15 mouse cellular contexts compared by ENCODE assay signal in the genomic region with DNA sequence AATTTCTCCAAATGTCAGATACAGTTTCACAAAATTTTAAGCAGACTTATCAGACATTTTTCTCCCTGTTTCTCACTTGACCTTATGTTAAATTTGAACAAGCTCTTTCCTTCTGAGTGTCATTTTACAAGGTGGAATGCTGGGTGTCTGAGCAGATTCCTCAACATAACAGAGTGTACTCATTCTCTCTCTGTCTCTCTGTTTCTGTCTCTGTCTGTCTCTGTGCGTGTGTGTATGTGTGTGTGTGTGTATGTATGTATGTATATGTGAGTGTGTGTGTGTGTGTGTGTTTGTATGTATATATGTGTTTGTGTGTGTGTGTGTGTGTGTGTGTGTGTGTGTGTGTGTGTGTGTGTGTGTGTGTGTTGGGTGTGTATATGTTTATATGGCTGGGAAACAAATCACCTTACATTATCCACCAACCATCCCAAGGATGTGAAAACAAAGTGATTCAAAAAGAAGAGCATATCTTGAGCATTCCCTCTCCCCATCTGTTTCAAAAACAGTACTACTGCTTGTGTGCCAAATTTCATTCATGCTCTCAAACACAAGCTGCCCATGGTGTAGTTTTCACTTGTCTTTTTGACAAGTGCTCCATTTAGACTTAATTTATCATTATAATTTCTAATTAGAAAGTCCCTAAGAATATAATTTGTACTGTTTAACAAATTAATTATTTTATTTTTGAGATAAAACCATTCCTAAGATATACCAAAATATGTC.
"Had no signal": no experiment of that assay in that cellular context is flagged by ENCODE, and none has a peak within 500 bp of the region (broad histone marks: within the 10 kb centered on the region; RNA-seq: fewer than 3 reads in every experiment).

No protein-coding gene starts in this region.

- H3K36me3 ChIP-seq: limb, embryonic 15.5 days; liver, embryonic 12.5 days; midbrain, embryonic 10.5 days; neural tube, embryonic 15.5 days had no signal

- H3K27me3 ChIP-seq: limb, embryonic 15.5 days; liver, embryonic 12.5 days; neural tube, embryonic 15.5 days had no signal

- DNase-seq: kidney, adult 8-10 months; kidney, postnatal 36 days; lung, embryonic 14.5 days; lung, postnatal 10 days; lung, postnatal 4 days; midbrain, embryonic 14.5 days; right cerebral cortex, adult 18-20 months; right cerebral cortex, postnatal 25 days; thymus, postnatal 14 days had no signal

- H3K4me1 ChIP-seq: limb, embryonic 15.5 days; liver, embryonic 12.5 days; midbrain, embryonic 10.5 days; neural tube, embryonic 15.5 days had no signal

- H3K4me2 ChIP-seq: limb, embryonic 15.5 days; liver, embryonic 12.5 days; lung, embryonic 14.5 days; neural tube, embryonic 15.5 days had no signal

- H3K9ac ChIP-seq: limb, embryonic 15.5 days; liver, embryonic 12.5 days; lung, embryonic 14.5 days; neural tube, embryonic 15.5 days had no signal

- H3K9me3 ChIP-seq: limb, embryonic 15.5 days; liver, embryonic 12.5 days; midbrain, embryonic 10.5 days; neural tube, embryonic 15.5 days had no signal

- ATAC-seq: liver, embryonic 12.5 days had no signal

- H3K27ac ChIP-seq: kidney, postnatal 0 days; limb, embryonic 15.5 days; liver, embryonic 12.5 days; midbrain, embryonic 10.5 days; neural tube, embryonic 15.5 days had no signal

- H3K4me3 ChIP-seq: limb, embryonic 15.5 days; liver, embryonic 12.5 days; midbrain, embryonic 10.5 days; myocyte; neural tube, embryonic 15.5 days had no signal
